Mouse (Mus musculus): ENCODE results near the gene Pxn. TPM values are rescaled to one million over a fixed set of nuclear protein-coding genes. Genes with fewer than 3 reads are reported as not detected.

The Pxn gene
- polyA plus RNA-seq, 1 experiment: 2.0 TPM

GRCm38 (mm10) chr5:115522531-115522930, 16.1 kb downstream of the Pxn start:
- H3K4me3 ChIP-seq (replicated peaks): no peak overlapping the region
- peaks cover 36% of the 10 kb centered on the region for H3K4me1 ChIP-seq (ENCODE audit: control insufficient read depth)
- TF ChIP-seq TAL1 (IDR thresholded peaks at IDR 0.05; ENCODE audit: low read length) (no peak), GATA1 (IDR thresholded peaks at IDR 0.05; ENCODE audit: low read length) (no peak)
- H3K9me3 ChIP-seq (ENCODE audit: control insufficient read depth, low read length): no peaks in the 10 kb centered on the region
- H3K27me3 ChIP-seq (ENCODE audit: control insufficient read depth): no peaks in the 10 kb centered on the region
- no peaks in the 10 kb centered on the region; the same call in none of the 2 replicates for H3K36me3 ChIP-seq (ENCODE audit: control insufficient read depth)

- H3K27me3 ChIP-seq (ENCODE audit: control insufficient read depth): no peaks in the 10 kb centered on the region
- no peaks in the 10 kb centered on the region for H3K9me3 ChIP-seq (ENCODE audit: control insufficient read depth, low read length)
- H3K36me3 ChIP-seq (ENCODE audit: control insufficient read depth): no peaks in the 10 kb centered on the region; the same call in none of the 2 replicates
- H3K4me3 ChIP-seq (replicated peaks): no peak overlapping the region
- H3K4me1 ChIP-seq (ENCODE audit: control insufficient read depth): peaks cover 36% of the 10 kb centered on the region
- TF ChIP-seq GATA1 (IDR thresholded peaks at IDR 0.05; ENCODE audit: low read length) (no peak), TAL1 (IDR thresholded peaks at IDR 0.05; ENCODE audit: low read length) (no peak)
Measured at GRCm38 (mm10) chr5:115522981-115523499, 16.6 kb downstream of the Pxn start.

GRCm38 (mm10) chr5:115523971-115524370, 17.5 kb downstream of the Pxn start:
- no peaks in the 10 kb centered on the region; the same call in 1 of the 2 replicates for H3K36me3 ChIP-seq (ENCODE audit: control insufficient read depth)
- no peaks in the 10 kb centered on the region for H3K27me3 ChIP-seq (ENCODE audit: control insufficient read depth)
- peaks cover 36% of the 10 kb centered on the region for H3K4me1 ChIP-seq (ENCODE audit: control insufficient read depth)
- no peak overlapping the region for H3K4me3 ChIP-seq (replicated peaks)
- H3K9me3 ChIP-seq (ENCODE audit: control insufficient read depth, low read length): no peaks in the 10 kb centered on the region
- TF ChIP-seq TAL1 (IDR thresholded peaks at IDR 0.05; ENCODE audit: low read length) (no peak), GATA1 (IDR thresholded peaks at IDR 0.05; ENCODE audit: low read length) (no peak)

GRCm38 (mm10) chr5:115524471-115524870, 18.0 kb downstream of the Pxn start:
- H3K9me3 ChIP-seq (ENCODE audit: control insufficient read depth, low read length): no peaks in the 10 kb centered on the region
- no peak for TF ChIP-seq GATA1 (IDR thresholded peaks at IDR 0.05; ENCODE audit: low read length)
- TF ChIP-seq TAL1 (IDR thresholded peaks at IDR 0.05; ENCODE audit: low read length): no peak
- H3K4me1 ChIP-seq (ENCODE audit: control insufficient read depth): peaks cover 33% of the 10 kb centered on the region
- no peaks in the 10 kb centered on the region for H3K36me3 ChIP-seq (ENCODE audit: control insufficient read depth)
- no peaks in the 10 kb centered on the region for H3K27me3 ChIP-seq (ENCODE audit: control insufficient read depth)
- H3K4me3 ChIP-seq (replicated peaks): no peak overlapping the region

GRCm38 (mm10) chr5:115525416-115525815, 18.9 kb downstream of the Pxn start:
- no peak for TF ChIP-seq GATA1 (IDR thresholded peaks at IDR 0.05; ENCODE audit: low read length)
- TF ChIP-seq TAL1 (IDR thresholded peaks at IDR 0.05; ENCODE audit: low read length): no peak
- Histone ChIP-seq H3K4me1 (ENCODE audit: control insufficient read depth) (peaks cover 36% of the 10 kb centered on the region), H3K27me3 (ENCODE audit: control insufficient read depth) (no peaks in the 10 kb centered on the region), H3K4me3 (replicated peaks) (no peak overlapping the region), H3K36me3 (ENCODE audit: control insufficient read depth) (no peaks in the 10 kb centered on the region), H3K9me3 (ENCODE audit: control insufficient read depth, low read length) (no peaks in the 10 kb centered on the region)

- Histone ChIP-seq H3K4me3 (replicated peaks) (no peak overlapping the region), H3K27me3 (ENCODE audit: control insufficient read depth) (no peaks in the 10 kb centered on the region), H3K4me1 (ENCODE audit: control insufficient read depth) (peaks cover 36% of the 10 kb centered on the region), H3K9me3 (ENCODE audit: control insufficient read depth, low read length) (no peaks in the 10 kb centered on the region), H3K36me3 (ENCODE audit: control insufficient read depth) (no peaks in the 10 kb centered on the region)
- no peak for TF ChIP-seq GATA1 (IDR thresholded peaks at IDR 0.05; ENCODE audit: low read length)
- TF ChIP-seq TAL1 (IDR thresholded peaks at IDR 0.05; ENCODE audit: low read length): no peak
Measured at GRCm38 (mm10) chr5:115525943-115526342, 19.5 kb downstream of the Pxn start.

- Histone ChIP-seq H3K9me3 (ENCODE audit: control insufficient read depth, low read length) (no peaks in the 10 kb centered on the region), H3K4me1 (ENCODE audit: control insufficient read depth) (peaks cover 36% of the 10 kb centered on the region), H3K4me3 (replicated peaks) (no peak overlapping the region), H3K36me3 (ENCODE audit: control insufficient read depth) (no peaks in the 10 kb centered on the region), H3K27me3 (ENCODE audit: control insufficient read depth) (no peaks in the 10 kb centered on the region)
- TF ChIP-seq TAL1 (IDR thresholded peaks at IDR 0.05; ENCODE audit: low read length) (no peak), GATA1 (IDR thresholded peaks at IDR 0.05; ENCODE audit: low read length) (no peak)
Measured at GRCm38 (mm10) chr5:115526456-115527202, 20.2 kb downstream of the Pxn start.

GRCm38 (mm10) chr5:115528128-115528527, 21.7 kb downstream of the Pxn start:
- Histone ChIP-seq H3K27me3 (ENCODE audit: control insufficient read depth) (no peaks in the 10 kb centered on the region), H3K9me3 (ENCODE audit: control insufficient read depth, low read length) (no peaks in the 10 kb centered on the region), H3K36me3 (ENCODE audit: control insufficient read depth) (no peaks in the 10 kb centered on the region), H3K4me1 (ENCODE audit: control insufficient read depth) (peaks cover 37% of the 10 kb centered on the region), H3K4me3 (replicated peaks) (no peak overlapping the region)
- no peak for TF ChIP-seq TAL1 (IDR thresholded peaks at IDR 0.05; ENCODE audit: low read length)
- TF ChIP-seq GATA1 (IDR thresholded peaks at IDR 0.05; ENCODE audit: low read length): no peak

GRCm38 (mm10) chr5:115529364-115529741, 22.9 kb downstream of the Pxn start:
- Histone ChIP-seq H3K4me3 (replicated peaks) (no peak overlapping the region), H3K27me3 (ENCODE audit: control insufficient read depth) (peaks cover 2% of the 10 kb centered on the region; the same call in 1 of the 2 replicates), H3K4me1 (ENCODE audit: control insufficient read depth) (peaks cover 44% of the 10 kb centered on the region), H3K9me3 (ENCODE audit: control insufficient read depth, low read length) (no peaks in the 10 kb centered on the region), H3K36me3 (ENCODE audit: control insufficient read depth) (no peaks in the 10 kb centered on the region)
- TF ChIP-seq GATA1 (IDR thresholded peaks at IDR 0.05; ENCODE audit: low read length) (no peak), TAL1 (IDR thresholded peaks at IDR 0.05; ENCODE audit: low read length) (no peak)
